Mouse (Mus musculus): ENCODE measurements around the gene Cyp2ab1.

- TF ChIP-seq GATA1 (IDR thresholded peaks at IDR 0.05; ENCODE audit: borderline replicate concordance, low read length), result no peak
- no peak for TF ChIP-seq FLI1 (IDR thresholded peaks at IDR 0.05; ENCODE audit: low read length)
These were observed 12.9 kb downstream of the Cyp2ab1 start for GRCm38 (mm10) chr16:20312272-20312671.
